Mouse (Mus musculus): ENCODE results near the gene Myb. TPM values are rescaled to one million over a fixed set of nuclear protein-coding genes. Genes with fewer than 3 reads are reported as not detected.
A peak's percentile ranks its signal among the peaks of the same experiment; 100 is the strongest.
"Not testable (repeated sequence)": the region's sequence is repeated elsewhere in the genome, so short reads cannot be mapped to it uniquely, and the experiment has no call there.

The Myb gene
- total RNA-seq, 2 experiments from 2014 or later = 0.14 TPM; not detected in 1

GRCm38 (mm10) chr10:21168466-21168865 lies 7.7 kb upstream of the Myb start:
- DNase-seq (ENCODE audit: low spot score) = no peak

GRCm38 (mm10) chr10:21167842-21168241 lies 7.1 kb upstream of the Myb start:
- no peak for DNase-seq (ENCODE audit: low spot score)

- DNase-seq (ENCODE audit: low spot score) = no peak
Measured at GRCm38 (mm10) chr10:21167165-21167564, 6.4 kb upstream of the Myb start.

- DNase-seq (ENCODE audit: low spot score) = no peak
Measured at GRCm38 (mm10) chr10:21165411-21165810, 4.6 kb upstream of the Myb start.

GRCm38 (mm10) chr10:21162124-21162523 lies 1.3 kb upstream of the Myb start:
- no peak for DNase-seq (ENCODE audit: low spot score)

- DNase-seq (ENCODE audit: low spot score) = no peak
Measured at GRCm38 (mm10) chr10:21161359-21162094, 743 bp upstream of the Myb start.

GRCm38 (mm10) chr10:21159697-21160394 lies 938 bp downstream of the Myb start:
- DNase-seq (ENCODE audit: low spot score) = no peak

GRCm38 (mm10) chr10:21158918-21159443 lies 1.8 kb downstream of the Myb start:
- no peak for DNase-seq (ENCODE audit: low spot score)

- DNase-seq (ENCODE audit: low spot score) = no peak
Measured at GRCm38 (mm10) chr10:21158111-21158917, 2.5 kb downstream of the Myb start.

- DNase-seq (ENCODE audit: low spot score) = no peak
Measured at GRCm38 (mm10) chr10:21156953-21157499, 3.8 kb downstream of the Myb start.

GRCm38 (mm10) chr10:21156416-21156815 lies 4.4 kb downstream of the Myb start:
- no peak for DNase-seq (ENCODE audit: low spot score)

GRCm38 (mm10) chr10:21154927-21155326 lies 5.9 kb downstream of the Myb start:
- DNase-seq (ENCODE audit: low spot score) = no peak

GRCm38 (mm10) chr10:21153433-21153832 lies 7.4 kb downstream of the Myb start:
- no peak for DNase-seq (ENCODE audit: low spot score)

GRCm38 (mm10) chr10:21152812-21153211 lies 8.0 kb downstream of the Myb start:
- no peak for DNase-seq (ENCODE audit: low spot score)

GRCm38 (mm10) chr10:21151320-21151719 lies 9.5 kb downstream of the Myb start:
- DNase-seq (ENCODE audit: low spot score) = no peak

- DNase-seq (ENCODE audit: low spot score) = not testable (repeated sequence)
Measured at GRCm38 (mm10) chr10:21149945-21150344, 10.8 kb downstream of the Myb start.

GRCm38 (mm10) chr10:21146719-21147118 lies 14.1 kb downstream of the Myb start:
- DNase-seq (ENCODE audit: low spot score) = no peak

- DNase-seq (ENCODE audit: low spot score) = no peak
Measured at GRCm38 (mm10) chr10:21146263-21146662, 14.5 kb downstream of the Myb start.

GRCm38 (mm10) chr10:21144627-21145504 lies 15.9 kb downstream of the Myb start:
- DNase-seq (ENCODE audit: low spot score) = peak; percentile 22

GRCm38 (mm10) chr10:21135297-21135696 lies 25.5 kb downstream of the Myb start:
- no peak for DNase-seq (ENCODE audit: low spot score)

Measured in gastrocnemius, adult 18-20 months (tissue).